Mouse (Mus musculus): ENCODE measurements around the gene Tc2n. TPM values are rescaled to one million over a fixed set of nuclear protein-coding genes. Genes with fewer than 3 reads are reported as not detected.

The Tc2n gene
- polyA plus RNA-seq, 1 experiment = 4.4 TPM

Other genes starting within 250 kb of the Tc2n start
- gene Fbln5, start 100.5 kb upstream of the Tc2n start, polyA plus RNA-seq (2011; ENCODE audit: insufficient read depth, insufficient read length, low read depth, missing spikeins) = 1.6 TPM in 2 replicates
- 21.0 and 23.7 TPM in 2 replicates for gene Trip11, start 194.7 kb upstream of the Tc2n start, polyA plus RNA-seq (2011; ENCODE audit: insufficient read depth, insufficient read length, low read depth, missing spikeins)
- 28.1 and 34.9 TPM in 2 replicates for gene Atxn3, start 239.7 kb upstream of the Tc2n start, polyA plus RNA-seq (2011; ENCODE audit: insufficient read depth, insufficient read length, low read depth, missing spikeins)